Mouse (Mus musculus): ENCODE measurements at regions not wholly inside any gene's neighbourhood (a gene's known extent, or its start where the extent isn't known, plus 50 kb on each side); places are given as distances from the start of the nearest gene placed in this dataset.

DNA sequence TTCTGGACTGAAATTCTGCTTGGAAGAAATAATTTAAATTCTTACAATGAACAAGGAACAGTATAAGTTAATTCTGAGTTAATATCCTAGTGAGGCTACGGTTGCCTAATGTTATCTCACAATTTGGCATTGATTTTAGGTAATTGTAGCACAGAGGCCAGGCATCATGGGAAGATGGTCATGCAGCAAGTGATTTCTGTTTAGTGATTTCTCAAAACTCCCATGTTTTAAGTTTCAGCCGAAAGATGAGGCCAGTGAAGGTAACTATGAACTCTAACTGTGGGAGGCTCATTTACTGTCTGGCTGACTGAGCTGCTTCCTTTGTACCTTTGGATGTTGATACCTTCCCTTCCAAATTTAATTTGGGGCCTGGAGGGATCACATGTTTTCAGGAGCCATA is 65.6 kb upstream of the Cwc22 start:
- no peak for DNase-seq (ENCODE audit: low read depth, low spot score)

DNA sequence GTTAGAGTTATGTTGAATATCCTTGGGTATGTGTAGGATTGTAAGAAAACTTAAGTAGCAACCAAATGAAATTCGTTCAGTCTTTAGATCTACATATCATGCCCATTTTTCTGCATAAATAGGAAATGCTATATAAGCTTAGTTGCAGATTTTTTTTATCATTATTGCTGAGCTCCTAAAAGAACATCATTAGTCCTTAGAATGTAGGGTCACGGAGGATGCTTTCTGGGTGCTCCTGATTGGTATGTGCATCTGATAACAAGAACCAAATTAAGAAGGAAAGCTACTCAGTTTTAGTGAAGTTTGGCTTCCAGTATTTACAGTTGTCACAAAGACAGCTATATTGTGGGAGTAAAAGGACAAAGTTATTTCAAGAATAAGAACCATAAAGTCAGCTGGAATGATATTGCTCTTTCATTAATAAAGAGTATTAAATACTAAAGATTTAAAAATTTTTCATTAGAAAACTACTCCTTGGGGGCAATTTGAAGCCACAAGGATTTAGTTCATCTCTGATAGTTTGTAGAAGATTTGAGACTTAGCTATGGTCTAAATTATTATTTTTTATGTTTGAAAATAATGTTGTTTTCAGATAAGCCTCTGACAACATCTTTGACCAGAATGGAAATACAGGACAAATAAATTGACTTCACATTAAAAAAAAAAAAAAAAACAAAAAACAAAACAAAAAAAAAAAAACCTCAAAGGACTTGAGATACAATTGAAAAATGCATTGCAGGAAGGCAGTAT is 65.1 kb upstream of the Cwc22 start:
- DNase-seq (ENCODE audit: low read depth, low spot score): no peak

DNA sequence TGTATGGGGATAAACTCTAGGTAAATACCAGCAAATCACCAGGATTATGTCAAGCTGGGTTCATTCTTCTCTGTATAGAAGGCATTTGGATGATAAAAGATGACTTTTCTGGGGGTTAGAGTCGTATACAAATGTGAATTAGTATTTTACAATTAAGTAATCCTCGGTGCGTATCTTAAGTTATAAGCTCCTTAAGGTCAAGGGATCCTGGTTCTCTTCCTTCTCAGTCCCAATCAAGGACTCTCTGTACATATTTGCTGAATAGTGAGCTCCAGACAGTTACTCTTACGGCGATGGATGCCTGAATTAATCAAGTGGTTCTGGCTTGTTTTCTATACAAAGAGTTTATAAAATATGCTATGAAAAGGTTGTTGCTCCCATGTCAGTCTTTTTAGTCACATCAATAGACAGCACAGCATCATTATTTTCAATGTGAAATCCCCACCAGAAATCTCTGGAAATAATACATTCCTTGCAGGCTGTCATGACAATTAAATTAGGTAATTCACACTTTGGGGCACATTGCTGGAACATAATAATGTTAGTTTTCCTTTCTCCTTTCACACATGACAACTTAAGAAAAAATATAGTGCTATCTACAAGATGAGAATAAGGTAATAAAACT is 64.0 kb upstream of the Cwc22 start:
- DNase-seq (ENCODE audit: low read depth, low spot score): no peak

DNA sequence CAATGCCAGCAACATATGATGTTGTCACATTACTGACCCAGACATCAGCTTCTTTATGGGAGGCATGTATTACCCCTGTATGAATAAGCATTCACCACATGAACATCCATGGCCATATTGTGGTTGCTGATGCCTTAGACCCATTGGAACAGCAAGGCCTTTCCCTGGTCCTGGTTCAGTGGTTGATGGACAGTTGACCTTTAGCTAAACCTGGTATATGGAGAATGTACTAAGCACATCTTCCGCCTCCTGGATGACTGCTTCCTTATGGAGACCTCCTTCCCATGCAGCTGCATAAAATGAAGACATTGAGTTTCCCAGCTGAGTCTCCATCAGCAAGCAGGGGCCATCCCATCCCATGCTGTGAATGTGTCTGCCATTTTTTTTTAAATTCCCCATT is 61.9 kb upstream of the Cwc22 start:
- no peak for DNase-seq (ENCODE audit: low read depth, low spot score)

DNA sequence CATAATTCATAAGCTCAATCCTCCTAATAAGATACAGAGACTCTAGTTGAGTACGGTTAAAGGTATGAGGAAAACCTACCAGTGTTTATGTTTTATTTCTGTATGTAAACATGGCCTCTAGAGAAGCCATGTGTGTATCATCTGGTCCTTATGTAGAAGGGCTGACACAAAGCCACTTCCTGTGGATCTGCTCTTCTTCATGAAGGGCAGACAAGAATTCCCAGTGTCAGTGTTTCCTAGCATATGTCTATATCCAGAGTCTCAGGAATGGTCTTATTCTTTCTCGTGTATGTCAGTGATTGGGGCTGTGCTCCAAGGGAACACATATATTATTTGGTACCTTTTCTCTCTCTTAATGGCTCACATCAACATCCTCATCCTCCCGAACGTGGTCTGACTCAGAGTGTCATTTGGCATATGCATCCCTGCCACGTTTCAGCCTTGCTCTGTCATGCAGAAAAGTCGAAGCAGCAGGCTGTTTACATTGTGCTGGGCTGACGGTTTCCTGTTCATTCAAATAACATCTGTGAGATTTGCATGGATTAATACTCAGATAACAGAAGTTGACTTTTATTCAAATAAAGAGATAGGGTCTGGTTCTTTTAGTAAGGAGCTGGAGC is 59.3 kb upstream of the Cwc22 start:
- DNase-seq (ENCODE audit: low read depth, low spot score): no peak

DNA sequence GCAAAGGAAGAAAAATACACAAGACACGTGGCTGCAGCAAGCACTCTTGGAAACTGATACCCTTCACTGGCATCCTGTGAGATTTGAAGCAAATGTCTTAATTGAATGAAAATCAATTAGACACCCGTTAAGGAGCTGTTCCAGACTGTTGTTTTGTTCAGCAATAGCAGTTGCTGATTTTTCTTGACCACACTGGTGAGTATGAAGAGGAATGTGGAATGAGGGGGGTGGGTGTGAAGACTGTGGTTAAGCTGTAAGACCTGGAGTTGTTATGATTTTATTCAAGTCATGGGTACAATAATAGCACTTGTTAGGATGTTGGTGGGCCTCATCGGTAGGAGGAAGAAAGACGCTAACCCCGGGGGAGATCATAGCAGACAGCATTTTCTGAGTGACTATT is 58.3 kb upstream of the Cwc22 start:
- no peak for DNase-seq (ENCODE audit: low read depth, low spot score)

Measured in retina, adult 2 months (tissue).